Mouse (Mus musculus) intestine, postnatal 0 days (tissue): ENCODE measurements around the gene Chchd6. TPM values are rescaled to one million over a fixed set of nuclear protein-coding genes. Genes with fewer than 3 reads are reported as not detected.

Experiments
- ATAC-seq: fragments of 200-750 bp; cut with Nextera tagmentation; 2 replicates; pipeline ENCODE4 v1.8.0; 2017; ENCODE audit warnings: mild to moderate bottlenecking, moderate TSS enrichment, moderate library complexity
- H3K27ac ChIP-seq: fragments of 300-500 bp; sonication (generic); 2 replicates; pipeline ENCODE4 v1.5.1; 2014; ENCODE audit warnings: mild to moderate bottlenecking, low read depth, low read length, moderate library complexity
- H3K27me3 ChIP-seq: fragments of 300-500 bp; sonication (generic); replicated peaks from 2 replicates; pipeline ENCODE4 v1.6.1; 2014; ENCODE audit warnings: low read length, mixed read lengths; ENCODE audit not compliant: control insufficient read depth, insufficient read depth
- H3K36me3 ChIP-seq: fragments of 300-500 bp; sonication (generic); 2 replicates; pipeline ENCODE4 v1.6.1; 2014; ENCODE audit warnings: mild to moderate bottlenecking, moderate library complexity; ENCODE audit not compliant: control insufficient read depth, insufficient read depth
- H3K4me1 ChIP-seq: fragments of 300-500 bp; sonication (generic); replicated peaks from 2 replicates; pipeline ENCODE4 v1.6.1; 2014; ENCODE audit warnings: antibody characterized with exemption, low read length, mixed read lengths; ENCODE audit not compliant: control insufficient read depth, insufficient read depth
- H3K4me2 ChIP-seq: fragments of 300-500 bp; sonication (generic); replicated peaks from 2 replicates; pipeline ENCODE4 v1.6.1; 2014; ENCODE audit warnings: low read depth, mild to moderate bottlenecking, moderate library complexity
- H3K4me3 ChIP-seq: fragments of 300-500 bp; sonication (generic); 2 replicates; pipeline ENCODE4 v1.5.1; 2014; ENCODE audit warnings: low read depth, low read length
- H3K9ac ChIP-seq: fragments of 300-500 bp; sonication (generic); 2 replicates; pipeline ENCODE4 v1.6.1; 2014; ENCODE audit warnings: mild to moderate bottlenecking, low read depth, low read length
- H3K9me3 ChIP-seq: fragments of 300-500 bp; sonication (generic); 2 replicates; pipeline ENCODE4 v1.6.1; 2016; ENCODE audit warnings: mixed run types; ENCODE audit not compliant: control insufficient read depth
- CTCF ChIP-seq: sonication (generic); IDR thresholded peaks from 2 replicates; pipeline ENCODE4 v1.5.1; 2016; ENCODE audit warnings: low read depth, mild to moderate bottlenecking, control low read depth, antibody characterized with exemption, moderate library complexity
- WGBS: fragments of 180-500 bp; shearing (Covaris S2); extraction: QIAGEN DNeasy Blood & Tissue Kit; methylation state at CpG from one replicate; pipeline ENCODE4 v1.1.7; 2014; 5-methylcytosine and 5-hydroxymethylcytosine counted together
- polyA plus RNA-seq: library from polyadenylated mRNA; unstranded; fragments of >200 nt; fragmentation: Nextera tagmentation; extraction: Ambion mirVana; gene quantifications from 2 replicates; pipeline ENCODE4 v1.2.1, GENCODE M21; 2015

Chchd6 gene
- polyA plus RNA-seq, 1 experiment from 2014 or later = 15.5 TPM

DNA sequence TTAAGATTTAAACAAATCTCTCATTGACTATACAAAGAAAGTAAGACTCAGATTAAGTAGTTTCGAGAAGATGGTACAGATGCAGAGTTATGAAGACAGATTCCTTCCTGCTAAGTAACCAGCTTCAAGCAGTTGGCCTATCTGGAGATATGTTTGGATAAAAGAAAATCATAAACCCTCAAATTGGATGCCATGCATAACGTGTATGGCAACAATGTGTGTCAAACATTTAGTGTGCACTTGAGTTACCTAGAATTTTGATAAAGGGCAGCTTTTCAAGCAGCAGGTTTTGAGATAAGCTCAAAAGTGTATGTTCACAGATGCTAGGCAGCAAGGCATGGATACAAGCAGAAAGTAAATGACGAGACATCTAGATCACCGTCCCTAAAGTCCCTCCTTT, 114.3 kb downstream of the Chchd6 start:
- Histone ChIP-seq H3K27ac (no peak overlapping the region), H3K9me3 (no peaks in the 10 kb centered on the region), H3K4me2 (no peak overlapping the region), H3K9ac (no peak overlapping the region), H3K4me3 (no peak overlapping the region), H3K36me3 (no peaks in the 10 kb centered on the region), H3K4me1 (no peaks in the 10 kb centered on the region), H3K27me3 (no peaks in the 10 kb centered on the region)
- 78% methylated on average over 4 of the region's 4 CpGs for WGBS
- no peak for ATAC-seq
- no peak for TF ChIP-seq CTCF

DNA sequence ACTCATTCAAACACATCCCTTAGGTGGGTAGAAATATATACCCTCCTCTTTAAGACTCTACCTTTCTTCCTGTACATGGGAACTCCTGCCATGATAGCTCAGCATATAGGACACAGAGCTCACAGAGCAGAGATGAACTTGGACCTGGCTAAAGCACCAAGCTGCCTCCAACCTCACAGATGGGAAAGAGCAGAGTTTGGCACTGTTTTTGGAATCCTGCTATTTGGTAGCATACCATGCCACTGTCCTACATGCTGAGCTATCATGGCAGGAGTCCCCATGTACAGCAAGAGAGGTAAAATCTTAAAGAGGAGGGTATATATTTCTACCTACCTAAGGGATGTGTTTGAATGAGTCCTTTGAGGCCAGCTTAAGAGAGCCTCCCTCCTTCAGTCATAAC, 127.5 kb downstream of the Chchd6 start:
- no peaks in the 10 kb centered on the region for H3K9me3 ChIP-seq
- no peak for TF ChIP-seq CTCF
- ATAC-seq = no peak

DNA sequence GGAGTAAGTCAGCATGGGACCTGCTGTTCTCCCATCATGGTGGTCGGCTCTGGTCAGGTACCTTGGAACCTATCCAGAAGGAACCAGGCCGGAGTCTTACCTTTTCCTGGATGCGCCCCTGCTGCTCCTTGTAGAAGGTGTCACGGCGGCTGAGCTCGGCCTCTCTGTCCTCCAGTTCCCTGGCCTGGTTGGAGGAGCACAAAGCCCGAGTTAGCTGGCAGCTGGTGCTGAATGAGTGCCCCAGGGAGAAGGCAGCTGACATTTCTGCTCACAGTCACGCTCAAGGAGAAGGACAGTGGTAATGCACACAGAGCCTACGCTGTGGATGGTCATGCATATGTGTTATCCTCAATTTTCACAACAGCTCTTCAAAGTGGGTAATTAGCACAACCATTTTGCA, 128.2 kb downstream of the Chchd6 start:
- H3K4me3 ChIP-seq = no peak overlapping the region
- no peak overlapping the region for H3K4me2 ChIP-seq
- H3K4me1 ChIP-seq = no peaks in the 10 kb centered on the region
- WGBS = 91% methylated on average over 9 of the region's 9 CpGs
- TF ChIP-seq CTCF = no peak
- no peaks in the 10 kb centered on the region for H3K27me3 ChIP-seq
- no peak overlapping the region for H3K9ac ChIP-seq
- no peaks in the 10 kb centered on the region for H3K9me3 ChIP-seq
- H3K36me3 ChIP-seq = no peaks in the 10 kb centered on the region
- ATAC-seq = no peak
- no peak overlapping the region for H3K27ac ChIP-seq

More for the DNA sequence above, 127.5 kb downstream of the Chchd6 start:
- Histone ChIP-seq H3K27me3 (no peaks in the 10 kb centered on the region), H3K4me3 (no peak overlapping the region), H3K9ac (no peak overlapping the region), H3K36me3 (no peaks in the 10 kb centered on the region), H3K4me1 (no peaks in the 10 kb centered on the region), H3K27ac (no peak overlapping the region), H3K4me2 (no peak overlapping the region)

DNA sequence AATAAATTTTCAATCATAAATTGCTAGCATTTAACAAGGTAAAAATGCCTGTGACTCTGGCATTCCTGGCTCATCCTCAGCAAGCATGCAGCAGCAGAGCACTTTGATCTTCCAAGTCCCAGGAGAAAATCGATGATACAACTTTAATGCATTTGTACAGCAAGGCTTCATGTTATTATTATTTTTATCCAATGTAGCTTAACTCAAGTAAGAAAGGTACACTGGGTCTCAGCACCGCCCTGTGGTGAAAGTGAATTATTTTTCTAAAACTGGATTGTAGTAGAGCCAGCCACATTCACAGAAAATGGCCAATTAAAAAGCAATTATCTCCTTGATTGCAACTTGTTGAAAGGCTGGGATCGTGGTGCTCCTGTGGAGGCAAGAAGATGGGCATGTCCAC, 128.6 kb downstream of the Chchd6 start:
- peak; percentile 56 for TF ChIP-seq CTCF
- no peak overlapping the region for H3K9ac ChIP-seq
- H3K36me3 ChIP-seq = no peaks in the 10 kb centered on the region
- H3K27ac ChIP-seq = no peak overlapping the region
- H3K4me3 ChIP-seq = no peak overlapping the region
- H3K27me3 ChIP-seq = no peaks in the 10 kb centered on the region
- WGBS = 84% methylated on average over 3 of the region's 3 CpGs
- H3K4me1 ChIP-seq = no peaks in the 10 kb centered on the region
- no peaks in the 10 kb centered on the region for H3K9me3 ChIP-seq
- no peak for ATAC-seq
- H3K4me2 ChIP-seq = no peak overlapping the region

DNA sequence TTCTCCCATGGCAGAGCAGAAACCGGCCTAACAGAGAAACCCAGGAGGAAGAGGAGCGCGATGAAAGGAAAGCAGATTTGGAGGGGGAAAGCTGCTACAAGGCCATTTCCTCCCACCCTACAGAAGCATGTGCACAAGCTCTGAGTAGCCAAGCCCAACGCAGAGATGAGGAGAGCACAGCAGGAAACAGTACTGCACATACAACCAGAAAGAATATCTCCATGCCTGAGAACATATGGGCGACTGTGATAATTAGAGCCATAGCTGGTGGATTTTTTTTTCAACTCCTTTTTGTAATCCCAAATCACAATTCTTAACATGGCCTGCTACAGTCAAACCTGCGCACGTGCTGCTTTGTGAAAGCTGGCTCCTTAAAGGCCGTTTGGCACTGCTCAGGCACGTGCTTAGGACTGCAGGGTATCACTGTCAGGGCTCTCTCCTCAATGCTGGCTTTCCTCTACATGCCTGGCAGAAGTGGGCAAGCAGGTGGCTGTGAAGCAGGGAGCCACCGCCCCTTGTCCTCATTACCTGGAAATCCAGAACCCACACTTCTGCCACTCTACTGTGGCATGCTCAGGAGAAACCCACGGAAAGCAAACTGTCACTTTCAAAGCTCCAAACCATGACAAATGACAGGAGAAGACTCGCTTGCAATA, 129.3 kb downstream of the Chchd6 start:
- Histone ChIP-seq H3K4me1 (no peaks in the 10 kb centered on the region), H3K36me3 (no peaks in the 10 kb centered on the region), H3K9ac (no peak overlapping the region), H3K27me3 (no peaks in the 10 kb centered on the region), H3K27ac (no peak overlapping the region), H3K4me3 (no peak overlapping the region), H3K4me2 (no peak overlapping the region), H3K9me3 (no peaks in the 10 kb centered on the region)
- no peak for TF ChIP-seq CTCF
- ATAC-seq = no peak
- 83% methylated on average over 12 of the region's 12 CpGs for WGBS

DNA sequence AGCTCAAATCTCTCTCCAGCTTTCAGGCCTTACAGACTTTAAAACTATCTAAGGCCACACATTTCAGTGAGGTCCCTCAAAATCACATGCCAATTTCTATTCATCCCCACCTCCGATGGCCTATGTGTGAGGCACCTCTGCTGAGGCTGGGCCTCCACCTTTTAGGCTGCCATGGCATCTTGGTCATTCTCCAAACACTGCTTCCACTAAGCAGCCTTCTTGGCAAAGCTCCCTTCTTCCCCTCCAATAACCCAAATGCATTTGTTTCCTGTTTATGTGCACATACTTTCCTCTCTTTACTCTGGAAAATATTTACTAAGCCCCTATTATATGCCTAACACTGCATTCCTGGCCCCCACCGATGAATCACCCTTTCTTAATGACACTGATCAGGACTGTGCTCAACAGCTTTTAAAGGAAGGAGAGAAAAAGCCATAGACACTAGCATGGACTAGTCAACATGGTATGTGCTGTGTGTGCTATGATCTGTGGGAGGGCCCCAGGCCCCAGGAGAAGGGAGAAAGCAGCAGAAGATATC, 133.2 kb downstream of the Chchd6 start:
- H3K4me3 ChIP-seq = no peak overlapping the region
- no peaks in the 10 kb centered on the region for H3K36me3 ChIP-seq
- no peak overlapping the region for H3K4me2 ChIP-seq
- no peak overlapping the region for H3K9ac ChIP-seq
- no peaks in the 10 kb centered on the region for H3K27me3 ChIP-seq
- no peaks in the 10 kb centered on the region for H3K9me3 ChIP-seq
- no peaks in the 10 kb centered on the region for H3K4me1 ChIP-seq
- no peak overlapping the region for H3K27ac ChIP-seq
- no peak for ATAC-seq
- no peak for TF ChIP-seq CTCF
- 69% methylated on average over 2 of the region's 2 CpGs for WGBS
